Mouse (Mus musculus) neural tube, embryonic 12.5 days (tissue): ENCODE data around the gene Pax9. TPM values are rescaled to one million over a fixed set of nuclear protein-coding genes. Genes with fewer than 3 reads are reported as not detected.

Source experiments
- ATAC-seq: fragments of 200-750 bp; cut with Nextera tagmentation; 2 replicates; pipeline ENCODE4 v1.8.0; 2017; ENCODE audit warnings: low read depth, mild to moderate bottlenecking, moderate TSS enrichment, moderate library complexity; ENCODE audit not compliant: low FRiP score
- H3K27ac ChIP-seq: fragments of 300-500 bp; sonication (generic); 2 replicates; pipeline ENCODE4 v1.5.1; 2016
- H3K27me3 ChIP-seq: fragments of 300-500 bp; sonication (generic); replicated peaks from 2 replicates; pipeline ENCODE4 v1.6.1; 2016; ENCODE audit warnings: mild to moderate bottlenecking
- H3K36me3 ChIP-seq: fragments of 300-500 bp; sonication (generic); 2 replicates; pipeline ENCODE4 v1.6.1; 2016; ENCODE audit warnings: mild to moderate bottlenecking
- H3K4me1 ChIP-seq: fragments of 300-500 bp; sonication (generic); 2 replicates; pipeline ENCODE4 v1.6.1; 2016
- H3K4me2 ChIP-seq: fragments of 300-500 bp; sonication (generic); replicated peaks from 2 replicates; pipeline ENCODE4 v1.6.1; 2016; ENCODE audit warnings: mild to moderate bottlenecking
- H3K4me3 ChIP-seq: fragments of 300-500 bp; sonication (generic); 2 replicates; pipeline ENCODE4 v1.5.1; 2016
- H3K9ac ChIP-seq: fragments of 300-500 bp; sonication (generic); 2 replicates; pipeline ENCODE4 v1.6.1; 2016; ENCODE audit warnings: mild to moderate bottlenecking
- H3K9me3 ChIP-seq: fragments of 300-500 bp; sonication (generic); 2 replicates; pipeline ENCODE4 v1.6.1; 2016; ENCODE audit warnings: mild to moderate bottlenecking
- WGBS: fragments of 180-500 bp; shearing (Covaris S2); methylation state at CpG from one replicate; pipeline ENCODE4 v1.1.7; 2016; 5-methylcytosine and 5-hydroxymethylcytosine counted together
- polyA plus RNA-seq: library from polyadenylated mRNA; unstranded; fragments of >200 nt; fragmentation: Nextera tagmentation; extraction: Ambion mirVana; gene quantifications from 2 replicates; pipeline ENCODE4 v1.2.1, GENCODE M21; 2016

Gene Pax9
- 2.9 and 4.8 TPM in 2 replicates for polyA plus RNA-seq

DNA sequence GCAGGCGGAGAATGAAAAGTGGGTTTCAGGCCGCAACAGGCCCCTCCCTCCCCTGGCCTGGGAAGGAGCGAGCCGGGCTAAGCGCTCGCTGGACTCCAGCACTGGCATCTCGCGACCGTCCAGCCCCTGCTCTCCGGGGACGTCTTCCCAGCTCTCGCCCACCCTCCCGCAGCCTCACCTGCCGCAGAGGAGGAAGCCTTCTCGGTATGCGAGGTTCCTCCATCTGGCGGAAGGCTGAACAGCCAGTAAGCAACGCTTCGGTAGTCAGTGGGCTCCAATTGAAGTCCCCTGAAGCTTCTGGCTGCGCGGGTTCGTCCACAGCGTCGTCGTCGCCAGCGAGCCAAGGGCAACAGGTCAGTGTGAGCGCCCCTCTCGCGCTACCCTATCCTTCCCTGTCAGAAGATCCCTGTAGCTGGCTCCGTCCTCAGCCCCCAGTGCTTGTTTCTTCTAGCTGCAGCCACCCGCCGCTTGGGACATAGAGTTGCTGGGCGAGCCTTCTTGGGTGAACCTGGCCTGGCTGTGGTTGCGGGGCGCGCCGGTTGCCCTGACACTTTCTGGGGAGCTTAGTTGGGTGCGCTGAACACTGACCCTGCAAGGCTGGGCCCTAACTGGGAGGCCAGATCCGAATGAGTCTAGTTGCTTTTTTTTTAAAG, at the start of gene Pax9:
Gene Pax9, plus strand, starts transcription at position 341 of the 653 bp plus-strand sequence.
- no peaks in the 10 kb centered on the region for H3K36me3 ChIP-seq
- WGBS = under 1% methylated on average over 40 of the region's 40 CpGs
- ATAC-seq = no peak
- H3K4me2 ChIP-seq = peak within 1 kb of the TSS; percentile 43
- H3K4me3 ChIP-seq = peak within 1 kb of the TSS; percentile 18; the same call in 1 of the 2 replicates
- H3K4me1 ChIP-seq = peaks cover 19% of the 10 kb centered on the region; the same call in 1 of the 2 replicates
- H3K9me3 ChIP-seq = no peaks in the 10 kb centered on the region
- H3K9ac ChIP-seq = 0 out of 2 replicates have a peak within 1 kb of the TSS, but pooled peaks have one; percentile 17
- H3K27ac ChIP-seq = no peak within 1 kb of the TSS
- H3K27me3 ChIP-seq = peaks cover 98% of the 10 kb centered on the region

DNA sequence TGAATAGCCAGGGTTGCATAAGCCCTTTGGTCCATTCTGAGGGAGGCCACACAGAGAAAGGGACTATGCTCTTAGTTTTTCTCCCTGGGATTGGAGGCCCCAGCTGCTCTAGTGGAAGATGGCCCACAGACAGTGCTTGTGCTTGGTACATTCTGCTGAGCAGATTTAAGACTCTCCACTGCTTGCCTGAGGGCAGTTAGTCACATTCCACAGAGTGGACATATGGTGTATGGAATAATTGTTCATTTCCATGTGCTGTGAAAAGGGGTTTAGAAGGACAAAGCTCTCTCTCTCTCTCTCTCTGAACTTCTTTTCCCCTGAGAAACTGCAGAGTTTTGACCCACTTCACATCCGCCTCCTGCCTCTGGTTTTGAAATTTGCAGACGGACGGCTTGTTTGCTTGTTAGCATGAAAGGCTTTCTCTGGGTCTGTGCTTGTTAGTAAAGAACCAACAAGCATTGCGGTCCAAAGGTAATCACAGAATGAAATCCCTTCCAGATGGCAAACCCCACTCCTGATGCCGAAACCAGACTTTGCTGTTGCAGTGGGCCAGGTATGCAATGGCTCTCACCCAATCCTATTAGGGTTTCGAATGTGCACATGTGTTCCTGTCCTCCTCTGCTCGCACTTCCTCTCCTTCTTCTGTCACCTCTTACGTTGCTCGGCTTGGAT, 22.0 kb upstream of the Pax9 start:
- no peak overlapping the region for H3K27ac ChIP-seq
- no peak overlapping the region for H3K4me3 ChIP-seq
- no peaks in the 10 kb centered on the region for H3K36me3 ChIP-seq
- no peaks in the 10 kb centered on the region for H3K27me3 ChIP-seq
- WGBS = 79% methylated on average over 9 of the region's 9 CpGs
- no peak overlapping the region for H3K4me2 ChIP-seq
- no peaks in the 10 kb centered on the region for H3K9me3 ChIP-seq
- ATAC-seq = no peak
- H3K9ac ChIP-seq = no peak overlapping the region
- H3K4me1 ChIP-seq = no peaks in the 10 kb centered on the region

DNA sequence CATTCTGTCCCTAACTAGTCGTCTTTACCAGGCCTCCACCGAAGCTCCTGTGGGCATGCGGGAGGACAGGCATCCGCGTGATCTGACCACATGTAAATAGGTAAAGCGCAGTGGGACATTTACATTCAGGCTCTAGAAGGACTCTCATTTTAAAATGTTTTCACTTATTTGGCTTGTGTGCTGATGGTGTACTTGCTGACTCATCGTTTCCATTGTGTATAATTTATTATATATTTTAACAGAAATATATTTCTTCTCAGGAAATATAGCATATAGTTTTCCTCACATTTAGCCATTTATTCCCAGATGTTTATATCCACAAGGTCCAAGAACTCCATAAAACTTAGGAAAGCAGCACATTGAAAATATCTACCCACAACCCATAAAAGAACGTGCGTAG, 20.8 kb upstream of the Pax9 start:
- no peaks in the 10 kb centered on the region for H3K36me3 ChIP-seq
- H3K4me2 ChIP-seq = no peak overlapping the region
- H3K27ac ChIP-seq = no peak overlapping the region

DNA sequence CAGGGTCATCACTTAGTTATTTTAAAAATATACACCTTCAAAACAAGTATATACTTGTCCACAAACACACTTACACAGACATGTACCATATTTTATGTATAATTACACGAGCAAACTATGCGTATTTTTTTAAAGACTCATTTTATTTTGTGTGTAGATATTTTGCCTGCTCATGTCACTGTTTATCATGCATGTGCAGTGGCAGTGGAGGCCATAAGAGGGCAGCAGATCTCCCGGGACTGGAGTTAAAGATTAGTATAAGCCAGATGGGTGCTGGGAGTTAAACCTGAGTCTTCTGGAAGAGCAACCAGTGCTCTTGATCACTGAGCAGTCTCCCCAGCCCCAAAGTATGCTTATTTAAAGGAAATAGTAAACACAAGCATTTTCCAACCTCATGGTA, 16.8 kb upstream of the Pax9 start:
- Histone ChIP-seq H3K27ac (no peak overlapping the region), H3K27me3 (peaks cover 13% of the 10 kb centered on the region), H3K4me2 (no peak overlapping the region), H3K4me1 (no peaks in the 10 kb centered on the region), H3K9me3 (no peaks in the 10 kb centered on the region), H3K36me3 (no peaks in the 10 kb centered on the region), H3K9ac (no peak overlapping the region), H3K4me3 (no peak overlapping the region)
- 44% methylated on average over 3 of the region's 3 CpGs for WGBS
- no peak for ATAC-seq

More for the DNA sequence above, 20.8 kb upstream of the Pax9 start:
- Histone ChIP-seq H3K9ac (no peak overlapping the region), H3K4me3 (no peak overlapping the region), H3K4me1 (no peaks in the 10 kb centered on the region), H3K9me3 (no peaks in the 10 kb centered on the region), H3K27me3 (no peaks in the 10 kb centered on the region)
- WGBS = 92% methylated on average over 9 of the region's 9 CpGs
- ATAC-seq = no peak

DNA sequence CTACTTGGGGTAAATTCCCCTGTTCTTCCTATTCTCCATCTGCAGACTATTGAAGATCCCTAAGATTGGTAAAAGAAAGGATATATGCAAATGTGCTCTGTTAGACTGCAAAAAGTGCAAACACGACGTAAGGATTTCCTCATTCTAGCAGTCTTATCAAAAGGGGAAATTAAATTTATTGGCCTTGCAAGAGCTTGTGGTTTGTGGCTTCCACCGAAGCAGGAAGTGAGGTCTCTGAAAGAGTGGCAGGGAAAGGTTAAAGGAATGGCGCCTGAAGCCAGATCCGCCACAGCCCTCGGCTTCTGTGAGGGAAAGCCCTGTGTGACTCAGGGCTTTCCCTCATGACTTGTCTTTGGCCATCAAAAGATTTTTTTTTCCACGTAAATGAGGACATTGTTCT, 13.9 kb upstream of the Pax9 start:
- Histone ChIP-seq H3K4me3 (no peak overlapping the region), H3K4me1 (peaks cover 7% of the 10 kb centered on the region; the same call in 1 of the 2 replicates), H3K36me3 (no peaks in the 10 kb centered on the region), H3K27ac (no peak overlapping the region), H3K9me3 (no peaks in the 10 kb centered on the region), H3K9ac (no peak overlapping the region), H3K4me2 (no peak overlapping the region), H3K27me3 (peaks cover 42% of the 10 kb centered on the region)
- 77% methylated on average over 7 of the region's 7 CpGs for WGBS
- ATAC-seq = no peak

DNA sequence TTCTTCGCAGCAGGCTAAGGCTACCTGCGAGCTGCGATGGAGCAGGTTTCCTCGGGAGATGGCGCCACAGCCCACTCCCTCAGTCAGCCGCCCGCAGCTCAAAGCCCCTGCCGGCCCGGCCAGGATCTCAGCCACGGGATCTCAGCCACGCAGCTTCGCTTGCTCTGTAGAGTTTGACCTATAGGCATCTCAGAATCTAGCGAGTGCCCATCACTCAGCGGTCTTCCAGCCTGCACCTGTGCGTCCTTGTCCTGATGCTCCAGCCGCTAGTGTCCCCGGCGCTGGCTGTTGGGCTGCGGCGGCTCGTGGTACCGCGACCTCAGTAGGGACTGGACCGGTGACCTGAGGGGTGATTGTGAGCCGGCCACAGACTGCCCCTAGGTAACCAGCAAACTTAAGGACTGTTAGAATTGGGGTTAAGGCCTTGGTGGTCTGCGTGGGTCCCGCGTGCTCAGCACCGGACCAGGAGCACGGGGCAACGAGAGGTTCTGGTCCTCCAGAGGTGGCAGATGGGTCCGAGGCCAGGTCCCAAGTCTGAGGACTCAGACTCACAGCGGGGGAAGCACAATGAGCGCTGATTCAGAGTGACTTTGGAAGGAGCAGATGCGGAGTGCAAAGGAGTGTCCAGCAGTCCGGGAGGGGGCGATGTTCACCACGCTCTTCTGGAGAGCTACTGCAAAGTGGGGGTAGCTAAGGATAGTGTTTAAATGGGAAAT, 10.3 kb upstream of the Pax9 start:
- Histone ChIP-seq H3K9ac (no peak overlapping the region), H3K4me2 (peak overlapping the region; percentile 66), H3K27me3 (peaks cover 77% of the 10 kb centered on the region), H3K9me3 (no peaks in the 10 kb centered on the region), H3K27ac (no peak overlapping the region), H3K4me1 (peaks cover 7% of the 10 kb centered on the region; the same call in 1 of the 2 replicates), H3K36me3 (no peaks in the 10 kb centered on the region), H3K4me3 (peak overlapping the region; percentile 27)
- under 1% methylated on average over 38 of the region's 38 CpGs for WGBS
- ATAC-seq = peak; percentile 70

DNA sequence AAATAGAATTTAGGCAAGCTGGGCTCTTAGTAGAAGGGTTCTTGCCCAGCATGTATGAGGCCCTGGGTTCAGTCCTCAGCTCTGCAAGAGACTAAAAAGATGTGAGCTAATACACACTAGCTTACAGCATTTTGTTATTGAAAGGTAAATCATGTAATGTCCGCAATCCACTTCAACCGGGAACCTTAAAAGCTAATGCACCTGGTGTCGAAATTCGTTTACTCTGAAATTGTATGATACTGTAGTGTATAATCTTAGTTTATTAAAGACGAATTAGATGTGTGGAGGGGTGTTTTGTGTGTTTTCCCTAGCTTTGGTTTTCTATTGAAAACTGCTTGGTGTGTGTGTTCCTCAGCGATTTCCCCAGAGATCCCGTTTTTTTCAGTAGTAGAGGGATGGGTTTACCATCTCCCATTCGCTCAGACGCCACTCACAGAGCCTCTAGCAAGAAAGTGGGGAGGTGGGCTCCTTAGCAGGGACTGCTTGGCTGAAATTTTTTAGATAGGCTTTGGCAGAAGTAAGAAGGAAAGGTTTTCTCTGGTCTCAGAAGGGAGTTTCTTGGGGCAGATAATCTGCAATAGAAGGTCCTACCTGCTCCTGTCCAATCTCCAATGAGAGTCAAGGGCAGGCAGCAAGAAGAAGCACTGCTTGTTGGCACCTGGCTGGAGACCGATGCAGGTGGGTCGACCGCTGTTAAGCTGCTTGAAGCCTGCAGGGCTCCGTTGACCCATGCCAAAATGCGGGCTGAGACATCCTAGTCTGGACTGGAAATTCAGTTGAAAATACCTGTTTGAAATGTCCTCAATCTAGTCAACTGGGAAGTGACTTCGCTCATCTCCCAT, 3.7 kb upstream of the Pax9 start:
- WGBS = 7% methylated on average over 15 of the region's 15 CpGs
- H3K9ac ChIP-seq = no peak overlapping the region
- peaks cover 7% of the 10 kb centered on the region; the same call in 1 of the 2 replicates for H3K4me1 ChIP-seq
- H3K36me3 ChIP-seq = no peaks in the 10 kb centered on the region
- no peak overlapping the region for H3K4me3 ChIP-seq
- H3K4me2 ChIP-seq = no peak overlapping the region
- H3K27ac ChIP-seq = no peak overlapping the region
- no peaks in the 10 kb centered on the region for H3K9me3 ChIP-seq
- ATAC-seq = no peak
- H3K27me3 ChIP-seq = peaks cover 97% of the 10 kb centered on the region

DNA sequence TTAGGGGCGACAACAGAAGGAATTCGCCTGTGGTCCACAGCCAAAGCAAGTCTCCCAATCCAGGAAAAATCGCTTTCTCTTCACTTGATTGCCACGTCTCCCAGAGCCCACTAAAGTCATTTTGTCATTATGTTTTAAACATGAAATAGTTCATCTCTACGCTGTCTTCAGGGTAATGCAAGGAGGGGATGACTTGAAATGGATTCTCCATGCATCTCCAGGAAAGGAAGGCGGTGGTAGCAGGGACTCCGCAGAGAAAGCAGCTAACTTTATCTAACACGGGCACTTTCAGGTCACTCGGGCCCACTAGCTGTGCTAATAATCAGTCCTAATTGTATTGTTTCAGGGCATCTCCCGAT, 3.1 kb upstream of the Pax9 start:
- ATAC-seq = no peak
- H3K9ac ChIP-seq = no peak overlapping the region
- no peaks in the 10 kb centered on the region for H3K36me3 ChIP-seq
- WGBS = 3% methylated on average over 10 of the region's 10 CpGs
- H3K4me2 ChIP-seq = no peak overlapping the region
- no peak overlapping the region for H3K27ac ChIP-seq
- H3K4me1 ChIP-seq = peaks cover 7% of the 10 kb centered on the region; the same call in 1 of the 2 replicates
- peaks cover 97% of the 10 kb centered on the region for H3K27me3 ChIP-seq
- no peak overlapping the region for H3K4me3 ChIP-seq
- no peaks in the 10 kb centered on the region for H3K9me3 ChIP-seq

DNA sequence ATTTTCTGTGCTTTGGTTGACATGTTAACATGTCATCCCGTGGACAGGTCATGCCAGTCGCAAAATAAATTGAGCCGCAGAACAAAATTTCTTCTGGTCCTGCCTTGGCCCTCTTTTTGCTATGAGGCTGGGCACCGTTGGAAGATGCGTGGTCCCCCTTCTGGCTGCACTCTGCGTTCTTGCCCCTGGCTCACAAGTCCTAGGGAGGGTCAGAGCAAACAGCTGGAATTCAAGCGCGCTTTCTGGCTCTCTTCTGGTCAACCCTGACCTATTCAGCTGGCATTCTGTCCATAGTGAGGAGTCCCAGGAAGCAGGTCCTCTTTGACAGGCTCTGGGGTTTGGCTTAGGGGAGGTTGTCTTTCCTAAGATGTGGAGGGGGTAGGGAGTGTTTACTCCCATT, 2.6 kb upstream of the Pax9 start:
- peaks cover 7% of the 10 kb centered on the region; the same call in 1 of the 2 replicates for H3K4me1 ChIP-seq
- no peak overlapping the region for H3K4me2 ChIP-seq
- peaks cover 97% of the 10 kb centered on the region for H3K27me3 ChIP-seq
- H3K9ac ChIP-seq = no peak overlapping the region
- H3K4me3 ChIP-seq = no peak overlapping the region
- no peaks in the 10 kb centered on the region for H3K9me3 ChIP-seq
- WGBS = 2% methylated on average over 8 of the region's 8 CpGs
- ATAC-seq = no peak
- H3K27ac ChIP-seq = no peak overlapping the region
- H3K36me3 ChIP-seq = no peaks in the 10 kb centered on the region

DNA sequence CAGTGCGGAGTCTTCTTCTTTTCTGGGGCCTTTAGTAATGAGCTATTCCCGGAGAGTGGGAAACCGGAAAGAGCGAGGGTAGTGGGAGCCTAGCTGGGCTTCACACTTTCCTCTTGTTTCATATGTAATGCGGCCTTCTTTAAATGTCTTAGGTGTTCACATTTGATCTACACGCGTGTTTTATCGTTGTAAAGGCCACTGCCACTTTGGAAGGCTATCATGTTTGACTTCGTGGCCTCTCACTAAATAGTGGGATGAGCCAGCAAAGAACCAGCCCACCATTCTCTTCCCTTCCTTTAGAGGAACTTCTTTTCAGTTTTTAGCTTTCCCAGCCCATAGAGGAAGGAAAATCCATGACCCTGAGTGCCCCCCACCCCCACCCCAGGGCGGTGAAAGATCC, 2.2 kb upstream of the Pax9 start:
- Histone ChIP-seq H3K9me3 (no peaks in the 10 kb centered on the region), H3K27ac (no peak overlapping the region), H3K9ac (no peak overlapping the region), H3K4me1 (peaks cover 7% of the 10 kb centered on the region; the same call in 1 of the 2 replicates), H3K4me2 (0 out of 2 replicates have a peak overlapping the region, but pooled peaks have one; percentile 24), H3K27me3 (peaks cover 97% of the 10 kb centered on the region), H3K36me3 (no peaks in the 10 kb centered on the region), H3K4me3 (no peak overlapping the region)
- no peak for ATAC-seq
- WGBS = 3% methylated on average over 10 of the region's 10 CpGs

DNA sequence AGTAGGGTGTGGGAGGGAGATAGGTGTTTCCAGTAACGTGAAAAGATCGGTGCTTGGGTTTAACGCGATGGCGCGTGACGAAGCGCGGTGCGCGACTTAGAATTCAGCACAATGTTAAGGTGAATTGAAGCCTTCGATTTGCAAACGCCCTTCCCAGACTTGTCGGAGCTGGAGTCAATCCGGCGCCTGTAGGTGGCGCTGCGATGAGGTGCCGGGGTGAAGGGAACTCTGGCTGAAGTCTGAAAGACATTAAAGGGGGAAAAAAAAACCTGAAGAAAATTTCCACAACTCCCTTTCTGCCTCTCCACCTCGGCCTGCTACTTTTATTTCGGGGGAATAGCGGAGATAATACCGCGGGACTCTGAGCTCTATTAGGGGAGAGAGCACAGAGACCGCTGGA, 1.8 kb upstream of the Pax9 start:
- Histone ChIP-seq H3K27ac (no peak overlapping the region), H3K9ac (no peak overlapping the region), H3K36me3 (no peaks in the 10 kb centered on the region), H3K9me3 (no peaks in the 10 kb centered on the region), H3K4me3 (no peak overlapping the region), H3K4me1 (peaks cover 7% of the 10 kb centered on the region; the same call in 1 of the 2 replicates), H3K4me2 (peak overlapping the region; percentile 24; the same call in 1 of the 2 replicates), H3K27me3 (peaks cover 97% of the 10 kb centered on the region)
- peak; percentile 18; the same call in 1 of the 2 replicates for ATAC-seq
- under 1% methylated on average over 25 of the region's 25 CpGs for WGBS
